Mouse (Mus musculus): Measurements from ENCODE around the gene Ryr3.

The Ryr3 gene

DNA sequence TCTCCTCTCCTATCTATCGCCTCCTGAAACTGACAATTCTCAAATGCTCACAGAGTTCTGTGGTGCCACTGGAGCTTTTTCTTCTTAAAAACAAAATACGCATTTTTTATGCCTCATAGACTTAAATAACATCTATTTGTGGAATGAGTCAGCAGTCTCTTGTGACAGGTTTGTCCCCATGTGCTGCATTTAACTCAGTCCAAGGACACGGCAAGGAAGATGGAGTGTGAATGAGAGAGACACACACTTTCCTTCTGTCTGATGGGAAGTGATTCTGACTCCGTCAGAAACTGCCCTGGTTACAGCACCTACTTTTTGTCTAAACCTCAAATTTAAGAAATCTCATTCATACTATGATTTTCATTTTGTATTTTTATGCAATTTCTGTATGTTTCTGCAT lies 306.3 kb downstream of the Ryr3 start:
- no peak for DNase-seq (ENCODE audit: low spot score)

DNA sequence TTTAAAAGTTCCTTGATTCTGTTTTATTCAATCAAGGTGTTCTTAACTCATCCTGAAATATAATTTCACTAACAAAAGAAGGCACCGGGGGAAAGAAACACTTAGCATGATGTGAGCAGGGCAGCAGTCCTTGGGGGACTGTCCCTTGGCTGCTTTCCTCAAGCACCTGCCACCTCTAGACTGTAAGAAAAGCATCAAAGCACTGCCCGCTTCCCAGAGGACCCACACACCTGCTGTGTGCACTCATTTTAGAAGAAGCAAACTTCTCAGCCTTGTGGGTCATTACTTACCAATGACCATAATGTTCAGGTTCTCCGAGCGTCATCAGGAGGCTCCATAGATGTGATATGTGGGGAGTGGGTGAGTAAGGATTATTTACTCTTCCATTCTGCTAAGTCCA lies 307.8 kb downstream of the Ryr3 start:
- DNase-seq (ENCODE audit: low spot score), result no peak

DNA sequence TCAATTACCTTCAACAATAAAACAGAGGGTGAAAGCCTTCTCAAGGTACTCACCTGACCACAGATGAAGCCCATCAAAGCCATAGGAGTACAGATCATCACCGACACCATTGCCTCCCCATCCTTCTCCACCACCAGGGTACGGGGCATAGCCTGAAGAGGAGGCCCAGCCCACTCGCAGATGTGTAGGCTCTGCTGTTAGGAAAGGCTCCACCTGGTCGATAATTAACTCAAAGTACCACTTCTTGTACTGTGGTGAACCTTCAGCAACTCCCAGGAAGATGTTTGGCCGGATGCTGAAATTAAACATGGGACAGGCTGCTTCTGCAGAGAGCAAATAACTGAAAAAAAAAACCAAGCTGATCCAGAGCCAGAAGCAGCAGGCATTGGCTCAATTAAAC lies 316.1 kb downstream of the Ryr3 start:
- DNase-seq (ENCODE audit: low spot score), result no peak

DNA sequence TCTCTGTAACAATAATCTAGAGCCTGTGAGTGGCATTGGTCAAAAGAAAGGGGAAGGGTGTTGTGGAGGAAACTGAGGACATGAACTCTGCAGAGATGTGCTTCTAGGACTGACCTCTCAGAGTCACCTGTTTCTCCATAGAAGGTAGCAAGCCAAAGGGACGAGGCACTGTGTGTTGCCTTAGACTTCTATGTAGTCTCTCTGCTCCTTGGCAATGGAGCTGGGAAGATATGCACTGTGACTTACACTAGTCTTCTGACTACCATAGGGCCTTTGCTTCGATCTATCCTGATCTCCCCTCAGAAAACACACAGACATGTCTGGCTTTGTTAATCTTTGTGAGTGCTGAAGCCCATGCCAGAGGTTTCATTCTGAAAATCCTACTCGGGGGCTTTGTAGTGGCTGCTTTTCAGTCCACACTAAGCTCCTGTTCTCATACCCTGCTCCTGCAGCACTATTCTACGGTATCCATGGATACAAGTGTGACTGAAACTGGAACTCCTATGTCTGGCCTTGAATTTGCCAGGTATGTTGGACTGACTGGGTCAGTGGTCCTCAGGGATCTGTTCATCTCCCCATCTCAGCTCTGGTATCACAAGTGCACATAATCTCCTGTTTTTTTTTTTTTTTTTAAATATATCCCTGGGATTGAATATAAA lies 332.3 kb downstream of the Ryr3 start:
- DNase-seq (ENCODE audit: low spot score), result no peak

DNA sequence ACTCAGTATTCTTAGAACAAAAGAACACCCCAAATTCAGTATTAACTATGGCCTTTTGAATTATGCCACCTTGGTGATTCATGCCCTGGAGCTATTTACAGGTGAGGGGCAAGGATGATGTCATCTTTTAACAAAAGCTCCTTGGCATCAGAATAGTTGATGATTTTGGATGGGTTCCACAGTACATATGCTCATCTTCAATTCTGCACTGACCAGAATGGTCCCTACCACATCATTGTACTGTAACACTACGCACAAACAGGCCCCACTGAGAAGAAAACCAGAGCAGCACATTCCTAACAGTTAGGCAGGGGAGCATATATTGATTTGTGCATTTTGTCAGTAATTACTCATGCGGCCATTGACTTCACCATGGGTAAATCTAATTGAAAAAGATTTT lies 335.1 kb downstream of the Ryr3 start:
- no peak for DNase-seq (ENCODE audit: low spot score)

DNA sequence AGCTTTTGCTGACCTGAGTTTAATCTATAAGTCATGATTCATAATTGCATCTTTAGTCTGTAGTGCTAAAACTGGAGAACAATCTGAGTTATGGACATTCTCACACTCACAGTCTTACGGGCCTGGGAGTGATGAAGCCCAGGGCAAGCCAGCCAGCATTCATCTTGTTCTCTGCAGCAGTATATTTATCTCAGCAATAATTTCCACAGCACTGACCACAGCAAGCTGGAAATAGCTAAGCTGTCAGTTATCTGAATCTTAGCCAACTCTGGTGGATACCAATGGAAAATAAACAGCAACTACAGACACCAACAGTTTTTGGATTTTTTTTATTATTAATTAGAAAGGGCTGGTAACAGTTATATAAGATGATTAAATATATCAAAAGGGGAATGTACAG lies 335.5 kb downstream of the Ryr3 start:
- DNase-seq (ENCODE audit: low spot score), result no peak

DNA sequence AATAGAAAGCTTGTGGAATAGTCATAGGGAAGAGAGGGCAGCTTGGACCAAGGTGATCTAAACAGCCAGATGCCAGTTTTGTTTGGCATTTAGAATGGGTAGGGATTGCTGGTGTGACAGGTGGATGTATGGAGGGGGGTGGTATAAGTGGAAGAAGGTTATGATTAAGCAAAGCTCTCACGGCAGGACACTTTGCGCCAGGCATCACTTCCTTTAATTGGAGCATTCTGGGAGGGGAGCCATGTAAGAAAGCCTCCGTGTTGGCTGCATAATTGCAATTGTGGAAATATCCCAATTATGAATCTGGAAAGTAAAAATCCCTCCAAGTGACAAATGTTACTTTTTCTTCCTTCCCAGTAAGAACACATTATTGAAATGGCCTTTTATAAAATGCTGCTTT lies 339.5 kb downstream of the Ryr3 start:
- no peak for DNase-seq (ENCODE audit: low spot score)

DNA sequence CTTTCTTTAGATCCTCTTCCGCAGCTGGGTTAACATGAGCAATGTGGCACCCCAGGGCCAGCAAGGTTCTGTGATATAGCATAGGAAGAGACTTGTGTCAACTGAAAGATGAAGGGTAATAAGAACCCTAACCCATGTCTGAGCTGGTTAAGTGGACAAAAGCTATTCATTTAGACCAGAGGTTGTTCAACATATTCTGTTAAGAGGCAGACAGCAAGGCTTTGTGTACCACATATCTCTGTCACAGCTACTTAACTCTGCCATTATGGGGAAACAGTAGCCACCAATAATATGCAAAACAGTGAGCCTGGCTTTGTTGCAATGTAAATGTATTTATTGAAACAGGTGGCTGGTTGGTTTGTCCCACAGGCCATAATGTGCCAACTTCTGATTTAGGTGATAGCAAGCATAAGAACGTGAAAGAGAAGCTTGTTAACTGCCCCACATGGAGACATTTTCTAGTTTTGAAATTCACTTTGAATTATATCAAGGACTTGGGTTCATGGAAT lies 350.8 kb downstream of the Ryr3 start:
- no peak for DNase-seq (ENCODE audit: low spot score)

DNA sequence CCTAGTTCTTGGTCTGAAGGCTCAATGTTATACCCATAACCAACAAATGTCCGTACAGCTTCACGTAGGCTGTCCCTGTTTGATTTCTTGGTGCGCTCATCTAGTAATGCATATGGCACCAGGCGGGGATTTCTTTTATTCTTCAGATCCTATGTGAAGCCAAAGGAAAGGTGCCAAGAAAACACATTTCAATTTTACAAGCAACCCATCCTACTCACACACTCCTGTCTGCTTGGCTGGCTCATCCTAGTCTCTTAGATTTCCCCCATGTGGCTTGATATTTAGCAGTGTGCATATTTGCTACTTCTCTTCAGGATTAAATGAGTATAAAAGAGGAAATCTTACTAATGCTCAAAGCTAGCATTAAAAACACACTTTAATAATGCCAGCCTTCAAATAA lies 355.1 kb downstream of the Ryr3 start:
- no peak for DNase-seq (ENCODE audit: low spot score)

DNA sequence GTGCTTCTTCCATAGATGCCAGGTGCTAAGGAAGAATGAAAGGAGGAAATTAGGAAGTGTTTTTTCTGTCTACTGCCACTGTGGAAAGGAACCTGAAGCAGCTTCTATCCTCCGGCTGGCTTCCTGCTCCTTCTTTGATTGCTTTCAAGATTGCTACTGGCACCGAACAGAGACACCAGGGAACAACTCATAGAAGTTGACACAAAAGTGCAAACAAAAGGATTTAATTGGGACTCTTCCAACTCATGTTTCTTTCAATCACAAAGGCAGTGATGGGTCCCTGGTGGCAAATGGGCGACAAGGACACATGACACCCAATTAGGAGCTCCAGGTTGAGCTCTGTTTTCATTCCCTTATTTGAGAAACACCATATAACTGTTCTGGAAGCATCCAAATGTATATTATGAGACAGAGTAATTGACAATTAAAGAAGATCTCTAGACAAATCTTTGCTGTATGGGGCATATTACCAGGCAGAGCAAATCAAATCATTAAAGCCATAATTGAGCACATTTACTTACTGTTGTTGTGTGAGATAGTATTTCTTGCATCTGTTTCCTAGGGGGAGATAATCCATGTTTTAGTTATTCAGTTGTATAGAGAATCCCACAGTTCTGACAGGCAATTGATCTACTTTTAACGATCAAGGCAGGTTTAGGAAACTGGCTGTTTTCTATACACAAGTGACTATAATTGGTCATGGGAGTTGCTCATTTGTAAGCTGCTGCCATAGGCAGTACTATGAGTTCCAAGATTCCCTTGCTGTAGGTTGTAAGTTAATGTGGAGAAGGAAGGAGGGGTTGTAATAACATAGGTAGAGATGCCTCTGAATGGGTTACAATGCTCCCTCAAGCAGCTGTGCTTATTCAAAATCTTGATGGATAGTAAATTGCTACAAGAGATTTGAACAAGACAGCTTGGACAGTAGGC lies 371.0 kb downstream of the Ryr3 start:
- DNase-seq (ENCODE audit: low spot score), result no peak

DNA sequence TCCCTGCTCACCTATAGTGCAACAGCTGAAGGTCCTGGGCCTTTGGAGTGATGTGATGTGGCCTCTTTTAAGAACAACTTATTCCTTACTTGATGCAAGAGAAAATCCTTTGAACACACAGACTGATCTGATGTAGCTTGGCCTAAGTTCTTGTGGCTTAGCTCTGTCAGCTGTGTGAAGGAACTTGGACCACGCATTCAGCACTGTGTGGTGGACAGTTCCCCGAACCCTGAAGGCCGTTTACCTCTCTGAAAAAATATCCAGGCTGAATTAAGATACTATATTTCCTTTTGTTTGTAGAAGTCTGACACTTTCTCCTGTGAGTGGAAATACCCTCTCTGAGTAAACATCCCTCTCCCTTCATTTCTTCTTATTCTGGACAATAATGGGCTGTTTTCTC lies 374.0 kb downstream of the Ryr3 start:
- DNase-seq (ENCODE audit: low spot score), result peak; percentile 60

DNA sequence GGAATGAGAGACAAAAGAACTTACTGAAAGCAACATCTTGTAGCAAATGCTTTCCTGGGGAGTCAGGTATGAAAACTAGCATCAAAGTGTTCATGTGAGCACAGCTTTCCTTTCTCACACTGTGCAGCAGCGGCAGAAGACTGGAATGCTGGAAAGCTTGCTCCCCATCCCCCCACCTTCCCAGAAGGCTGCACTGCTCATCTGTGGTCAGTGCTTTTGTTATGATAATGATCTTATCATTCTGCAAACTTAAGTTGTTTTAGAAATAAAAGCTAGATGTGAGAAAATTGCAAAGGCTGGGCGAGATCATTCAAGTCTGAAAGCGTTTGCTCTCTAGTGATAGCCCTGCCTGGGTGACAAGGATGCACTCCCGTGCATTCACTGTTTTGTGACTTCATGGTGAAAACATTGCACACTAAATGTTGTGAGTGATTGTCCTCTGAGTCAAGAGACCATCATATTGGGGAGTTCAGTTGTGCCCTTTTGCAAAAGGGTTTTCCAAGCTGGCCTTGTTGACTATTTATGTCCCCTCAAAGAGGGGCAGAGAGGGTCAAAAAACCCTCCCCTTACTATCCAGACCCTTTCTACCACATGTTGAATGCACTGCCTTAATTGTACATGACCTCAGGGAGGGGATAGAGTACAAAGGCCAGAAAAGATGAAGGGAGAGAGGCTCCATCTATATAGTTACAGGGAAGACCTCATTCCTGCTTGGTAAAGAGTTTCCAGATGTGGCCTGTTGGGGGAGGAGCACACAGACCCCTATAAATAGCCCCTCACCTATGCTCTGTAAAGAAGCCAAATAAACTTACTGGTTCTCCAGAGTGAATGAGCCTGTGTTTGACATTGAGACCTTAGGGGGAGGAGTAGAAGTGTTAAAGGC lies 385.2 kb downstream of the Ryr3 start:
- peak; percentile 56 for DNase-seq (ENCODE audit: low spot score)

DNA sequence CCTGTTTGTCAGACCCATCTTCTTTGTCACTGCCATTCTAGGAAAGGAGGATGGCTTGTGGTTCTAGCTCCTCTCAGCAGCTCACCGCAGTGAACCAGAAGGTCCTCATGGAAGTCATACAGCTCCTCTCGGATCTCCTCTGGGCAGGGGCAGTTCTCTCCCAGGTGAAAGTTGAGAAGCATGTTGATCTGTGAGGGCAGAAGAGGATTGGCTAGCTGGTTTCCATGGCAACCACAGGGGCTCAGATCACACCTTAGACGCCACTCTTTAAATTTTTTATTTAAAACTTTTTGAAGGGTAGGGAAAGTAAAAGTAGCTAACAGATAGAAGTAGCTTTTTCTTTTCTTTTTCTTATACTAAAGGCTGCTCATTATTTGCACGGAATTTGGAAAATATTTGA lies 390.3 kb downstream of the Ryr3 start:
- peak; percentile 50 for DNase-seq (ENCODE audit: low spot score)

DNA sequence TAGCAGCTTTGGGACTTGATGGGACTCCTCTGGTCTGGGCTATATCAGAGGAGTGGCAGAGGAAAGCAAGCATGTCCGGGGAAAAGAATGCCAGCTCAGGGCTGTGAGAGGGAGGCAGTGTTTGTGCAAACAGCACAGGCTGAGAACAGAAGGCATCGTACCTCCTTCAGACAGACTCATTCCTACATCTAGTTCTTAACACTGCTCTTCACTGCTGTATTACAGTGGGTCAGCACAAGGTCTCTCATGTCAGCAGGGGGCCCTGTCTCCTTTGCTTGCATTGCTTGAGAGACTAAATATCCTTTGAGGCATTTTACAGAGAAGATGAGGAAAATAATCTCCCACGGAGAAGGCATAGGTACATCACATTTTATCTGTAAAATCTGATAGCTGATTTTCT lies 394.2 kb downstream of the Ryr3 start:
- peak; percentile 65 for DNase-seq (ENCODE audit: low spot score)

DNA sequence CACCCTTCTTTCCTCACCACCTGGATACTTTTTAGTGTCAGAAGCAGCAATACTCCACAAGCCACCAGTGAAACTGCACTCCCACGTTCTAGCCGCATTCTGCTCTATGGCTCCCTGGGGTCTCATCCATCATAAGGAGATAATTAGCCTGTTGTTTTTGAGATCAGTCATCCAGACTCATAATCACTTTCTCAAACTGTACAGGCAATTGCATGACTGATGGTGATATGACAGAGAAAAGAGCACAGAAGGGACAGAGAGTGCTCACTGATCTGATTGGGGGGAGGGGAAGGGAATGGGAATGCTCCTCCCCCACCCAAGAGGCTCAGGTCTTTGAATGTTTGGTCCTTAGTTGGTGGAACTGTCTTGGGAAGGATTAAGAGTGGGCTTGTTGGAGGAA lies 397.8 kb downstream of the Ryr3 start:
- no peak for DNase-seq (ENCODE audit: low spot score)

DNA sequence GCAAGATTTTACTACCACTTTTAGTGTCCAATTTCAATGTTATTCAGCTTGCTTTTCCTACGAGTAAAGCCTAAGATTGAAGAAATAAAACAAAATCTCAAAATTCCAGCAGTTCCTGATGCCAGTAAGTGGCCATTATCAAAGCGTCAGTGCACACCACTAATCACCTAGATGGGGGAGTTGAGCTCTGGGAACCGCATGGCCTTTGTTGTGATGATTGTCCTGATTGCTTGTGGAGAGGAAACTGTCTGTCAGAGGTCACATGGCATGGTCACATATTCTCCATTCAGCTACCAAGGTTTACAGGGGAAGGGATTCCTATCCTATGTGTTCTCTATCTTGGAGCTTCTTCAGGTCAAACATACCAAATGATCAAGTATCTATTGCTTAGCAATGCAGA lies 399.9 kb downstream of the Ryr3 start:
- DNase-seq (ENCODE audit: low spot score), result no peak

DNA sequence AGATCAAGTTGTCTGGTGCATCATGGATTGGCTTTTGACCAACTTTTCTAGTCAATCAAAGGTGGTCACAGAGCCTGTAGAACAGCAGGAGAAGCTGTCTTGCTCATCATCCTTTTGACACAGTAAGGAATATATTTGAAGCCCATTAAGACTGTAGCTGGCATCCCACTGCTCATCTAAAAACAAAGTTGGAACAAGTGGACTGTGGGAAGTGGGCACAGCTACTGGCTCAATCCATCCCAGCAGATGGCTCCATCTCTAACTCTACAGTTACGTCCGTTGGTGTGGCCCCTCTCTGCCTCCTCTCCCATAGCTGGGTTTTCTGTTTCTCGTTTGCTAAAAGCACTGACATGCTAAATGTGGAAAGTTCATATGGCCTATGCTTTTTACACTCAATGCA lies 400.9 kb downstream of the Ryr3 start:
- no peak for DNase-seq (ENCODE audit: low spot score)

DNA sequence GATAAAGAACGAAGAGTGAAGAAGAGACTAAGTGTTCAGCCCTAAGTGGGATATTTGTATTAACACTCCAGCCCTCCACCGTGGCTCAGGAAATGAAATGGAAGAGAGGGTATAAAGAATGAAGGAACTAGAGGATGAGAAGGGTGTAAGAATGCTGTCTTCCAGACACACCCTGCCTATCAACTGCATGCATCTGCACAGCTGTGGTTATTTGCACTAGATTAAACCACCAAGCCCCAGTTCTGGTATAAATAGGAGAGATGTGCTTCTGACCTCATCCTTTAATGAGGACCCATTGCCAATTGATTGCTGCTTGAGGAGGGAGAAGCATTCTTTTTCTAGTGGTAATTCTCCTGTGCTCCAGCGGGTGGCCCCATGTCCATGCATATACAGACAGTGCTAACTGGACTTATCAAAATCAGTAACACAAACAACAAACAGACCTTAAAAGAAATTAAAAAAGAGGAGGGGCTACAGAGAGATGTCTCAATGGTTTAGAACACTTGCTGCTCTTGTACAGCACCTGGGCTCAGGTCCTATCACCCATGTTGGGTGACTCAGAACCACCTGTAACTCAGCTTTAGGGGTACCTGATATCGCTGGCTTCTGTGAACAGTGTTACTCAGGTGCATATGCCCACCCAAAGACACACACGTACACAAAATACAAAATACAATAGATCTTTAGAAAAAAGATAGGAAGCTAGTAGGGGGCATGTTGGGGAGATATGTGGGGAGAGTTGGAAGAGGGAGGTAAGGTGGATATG lies 404.1 kb downstream of the Ryr3 start:
- peak; percentile 23 for DNase-seq (ENCODE audit: low spot score)

DNA sequence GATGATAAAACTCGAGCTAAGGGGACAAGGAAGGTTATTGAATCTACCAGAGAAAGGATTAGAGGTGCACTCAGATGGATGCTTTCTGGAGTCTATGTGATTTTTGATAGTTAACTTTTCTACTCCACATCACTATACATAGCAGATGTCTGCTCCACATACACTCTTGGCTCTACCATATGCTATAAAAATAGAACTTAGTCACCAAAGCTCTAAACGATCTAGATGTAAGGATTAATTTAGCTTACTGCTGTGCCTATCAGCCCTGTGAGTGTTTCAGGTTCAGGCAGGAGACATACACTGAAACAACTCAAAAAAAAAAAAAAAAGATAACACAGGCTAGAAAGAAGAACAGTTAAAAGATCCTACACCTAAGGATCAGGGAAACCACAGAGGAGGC lies 410.9 kb downstream of the Ryr3 start:
- no peak for DNase-seq (ENCODE audit: low spot score)

DNA sequence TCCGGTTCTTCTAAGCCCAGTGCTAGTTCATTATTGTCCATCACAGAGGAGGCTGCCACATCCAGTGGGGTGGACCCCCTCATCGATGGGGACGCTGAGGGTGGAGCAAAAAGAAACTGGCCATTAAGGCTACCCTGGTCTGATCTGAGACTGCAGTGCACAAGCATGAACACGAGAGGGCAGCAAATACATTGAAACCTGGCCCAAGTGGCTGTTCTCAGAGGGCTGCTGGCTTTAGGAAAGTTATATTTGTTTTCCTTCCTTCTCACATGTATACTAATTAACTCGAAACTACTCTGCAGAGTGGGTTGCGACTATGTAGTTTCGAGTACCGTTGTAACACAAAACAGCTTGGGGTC lies 416.9 kb downstream of the Ryr3 start:
- DNase-seq (ENCODE audit: low spot score), result peak; percentile 82

DNA sequence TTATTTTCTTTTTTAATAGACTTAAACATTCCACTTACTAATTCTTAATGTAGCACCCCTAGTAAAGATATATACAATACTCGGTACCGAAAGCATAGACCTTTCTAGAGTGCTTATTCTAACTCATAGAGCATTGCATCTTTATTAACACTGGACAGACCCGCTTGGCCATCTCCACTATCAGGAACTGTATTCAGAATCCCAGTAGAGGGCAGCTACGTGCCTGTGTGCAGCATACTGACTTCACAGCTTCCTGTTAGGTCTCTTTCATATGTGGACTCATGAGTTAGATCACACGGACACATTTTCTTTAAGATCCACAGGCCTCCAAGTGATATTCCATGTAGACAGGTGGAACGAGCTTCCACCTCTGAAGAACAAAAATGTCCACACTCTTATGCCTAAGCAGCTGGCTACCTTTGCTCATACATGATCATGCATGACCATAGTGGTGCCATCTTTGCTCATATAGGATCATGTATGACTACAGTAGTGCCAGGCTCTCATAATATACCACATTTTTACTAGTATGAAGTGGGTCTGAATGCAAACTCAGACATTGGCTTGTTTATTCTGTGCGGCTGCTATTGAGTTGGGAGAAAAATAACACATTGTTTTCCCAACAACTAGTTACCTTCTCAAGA lies 417.4 kb downstream of the Ryr3 start:
- no peak for DNase-seq (ENCODE audit: low spot score)

Measured in embryo, embryonic 10 days (tissue).